Mouse (Mus musculus) heart, embryonic 14.5 days (tissue): Measurements from ENCODE around the gene Atg7. TPM values are rescaled to one million over a fixed set of nuclear protein-coding genes. Genes with fewer than 3 reads are reported as not detected.

Source experiments
- ATAC-seq: fragments of 200-750 bp; cut with Nextera tagmentation; 2 replicates; pipeline ENCODE4 v1.8.0; 2017; ENCODE audit warnings: low read depth, moderate TSS enrichment; ENCODE audit not compliant: insufficient number of reproducible peaks, insufficient read depth, low FRiP score
- H3K27ac ChIP-seq, 2 experiments: fragments of 200-500 bp in 1 of 2; fragments of 300-500 bp in 1 of 2; sonication (generic) in 1 of 2; replicated peaks in 1 of 2; 2 replicates each; pipeline ENCODE4 v1.5.1; 2012 to 2014; ENCODE audit warnings: low read depth in 2 of 2, low read length in 2 of 2, control low read depth in 1 of 2, mild to moderate bottlenecking in 1 of 2, mixed read lengths in 1 of 2; ENCODE audit not compliant: control insufficient read depth in 1 of 2, insufficient read depth in 1 of 2
- H3K27me3 ChIP-seq: fragments of 300-500 bp; sonication (generic); 2 replicates; pipeline ENCODE4 v1.6.1; 2014; ENCODE audit warnings: mild to moderate bottlenecking, low read length, control low read depth; ENCODE audit not compliant: control insufficient read depth, insufficient read depth
- H3K36me3 ChIP-seq: fragments of 300-500 bp; sonication (generic); 2 replicates; pipeline ENCODE4 v1.6.1; 2014; ENCODE audit warnings: mild to moderate bottlenecking, control low read depth, low read length, mixed read lengths; ENCODE audit not compliant: control insufficient read depth, insufficient read depth
- H3K4me1 ChIP-seq, 2 experiments: fragments of 200-500 bp in 1 of 2; fragments of 300-500 bp in 1 of 2; sonication (generic) in 1 of 2; 2 replicates each; pipeline ENCODE4 v1.6.1; 2012 to 2014; ENCODE audit warnings: low read length in 2 of 2, control low read depth in 1 of 2, mixed read lengths in 1 of 2; ENCODE audit not compliant: control insufficient read depth in 2 of 2, insufficient read depth in 2 of 2
- H3K4me2 ChIP-seq: fragments of 300-500 bp; sonication (generic); 2 replicates; pipeline ENCODE4 v1.6.1; 2014; ENCODE audit warnings: mild to moderate bottlenecking, low read length
- H3K4me3 ChIP-seq, 2 experiments: fragments of 200-500 bp in 1 of 2; fragments of 300-500 bp in 1 of 2; sonication (generic) in 1 of 2; 2 replicates each; pipeline ENCODE4 v1.5.1; 2012 to 2014; ENCODE audit warnings: low read length in 2 of 2, mild to moderate bottlenecking in 2 of 2, control low read depth in 1 of 2, low read depth in 1 of 2, moderate library complexity in 1 of 2; ENCODE audit not compliant: control insufficient read depth in 1 of 2, insufficient read depth in 1 of 2
- H3K9ac ChIP-seq: fragments of 300-500 bp; sonication (generic); 2 replicates; pipeline ENCODE4 v1.6.1; 2014; ENCODE audit warnings: mild to moderate bottlenecking, low read length
- H3K9me3 ChIP-seq: fragments of 300-500 bp; sonication (generic); 2 replicates; pipeline ENCODE4 v1.6.1; 2016; ENCODE audit warnings: low read length, control low read depth; ENCODE audit not compliant: control insufficient read depth
- WGBS: fragments of 180-500 bp; shearing (Covaris S2); extraction: QIAGEN DNeasy Blood & Tissue Kit; methylation state at CpG from one replicate; pipeline ENCODE4 v1.1.7; 2014; 5-methylcytosine and 5-hydroxymethylcytosine counted together
- polyA plus RNA-seq: library from polyadenylated mRNA; unstranded; fragments of >200 nt; fragmentation: Nextera tagmentation; extraction: Ambion mirVana; gene quantifications from 2 replicates; pipeline ENCODE4 v1.2.1, GENCODE M21; 2014

Atg7 gene
- polyA plus RNA-seq, 1 experiment from 2014 or later: 18.1 TPM

GRCm38 (mm10) chr6:114648352-114649030, 5.6 kb downstream of the Atg7 start:
- Histone ChIP-seq H3K4me1 (peaks cover 0 to 10% of the 10 kb centered on the region in 2 experiments; a peak in 3 of 4 replicates), H3K36me3 (no peaks in the 10 kb centered on the region), H3K27me3 (no peaks in the 10 kb centered on the region), H3K4me2 (no peak overlapping the region), H3K9ac (no peak overlapping the region), H3K9me3 (no peaks in the 10 kb centered on the region), H3K4me3 (no peak overlapping the region), H3K27ac (no peak overlapping the region)
- ATAC-seq: no peak
- 78% methylated on average over 4 of the region's 4 CpGs for WGBS

GRCm38 (mm10) chr6:114652209-114652608, 9.3 kb downstream of the Atg7 start:
- peaks cover 0 to 1% of the 10 kb centered on the region in 2 experiments; a peak in 1 of 4 replicates for H3K4me1 ChIP-seq
- H3K9me3 ChIP-seq: no peaks in the 10 kb centered on the region
- H3K4me2 ChIP-seq: no peak overlapping the region
- no peak overlapping the region for H3K9ac ChIP-seq
- WGBS: 54% methylated on average over 3 of the region's 3 CpGs
- no peak overlapping the region for H3K27ac ChIP-seq
- no peak for ATAC-seq
- no peaks in the 10 kb centered on the region for H3K36me3 ChIP-seq
- H3K4me3 ChIP-seq: no peak overlapping the region
- H3K27me3 ChIP-seq: no peaks in the 10 kb centered on the region

- Histone ChIP-seq H3K4me2 (no peak overlapping the region), H3K4me1 (0 out of 4 replicates have a peak, but pooled peaks cover 0 to 3% of the 10 kb centered on the region in 2 experiments), H3K4me3 (no peak overlapping the region), H3K9me3 (no peaks in the 10 kb centered on the region), H3K36me3 (no peaks in the 10 kb centered on the region), H3K27ac (no peak overlapping the region), H3K9ac (no peak overlapping the region), H3K27me3 (no peaks in the 10 kb centered on the region)
- ATAC-seq: no peak
- 86% methylated on average over 7 of the region's 7 CpGs for whole genome bisulfite sequencing
Observed at GRCm38 (mm10) chr6:114656826-114657600, 14.1 kb downstream of the Atg7 start.

GRCm38 (mm10) chr6:114657807-114658206, 14.9 kb downstream of the Atg7 start:
- Histone ChIP-seq H3K4me1 (0 out of 4 replicates have a peak, but pooled peaks cover 0 to 3% of the 10 kb centered on the region in 2 experiments), H3K27me3 (no peaks in the 10 kb centered on the region), H3K9me3 (no peaks in the 10 kb centered on the region), H3K27ac (no peak overlapping the region), H3K36me3 (no peaks in the 10 kb centered on the region), H3K4me3 (no peak overlapping the region), H3K4me2 (no peak overlapping the region), H3K9ac (no peak overlapping the region)
- ATAC-seq: no peak
- WGBS: 73% methylated on average over 4 of the region's 4 CpGs

- ATAC-seq: no peak
Observed at GRCm38 (mm10) chr6:114659278-114659991, 16.5 kb downstream of the Atg7 start.

GRCm38 (mm10) chr6:114659992-114660800, 17.3 kb downstream of the Atg7 start:
- no peak for ATAC-seq
- H3K4me3 ChIP-seq: no peak overlapping the region
- H3K4me1 ChIP-seq: 0 out of 4 replicates have a peak, but pooled peaks cover 0 to 3% of the 10 kb centered on the region in 2 experiments
- 51% methylated on average over 5 of the region's 5 CpGs for WGBS
- H3K4me2 ChIP-seq: no peak overlapping the region
- no peaks in the 10 kb centered on the region for H3K27me3 ChIP-seq
- no peaks in the 10 kb centered on the region for H3K9me3 ChIP-seq
- H3K27ac ChIP-seq: no peak overlapping the region
- H3K36me3 ChIP-seq: no peaks in the 10 kb centered on the region
- H3K9ac ChIP-seq: no peak overlapping the region

More at GRCm38 (mm10) chr6:114659278-114659991, 16.5 kb downstream of the Atg7 start:
- no peak overlapping the region for H3K27ac ChIP-seq
- no peaks in the 10 kb centered on the region for H3K27me3 ChIP-seq
- H3K36me3 ChIP-seq: no peaks in the 10 kb centered on the region
- H3K4me1 ChIP-seq: 0 out of 4 replicates have a peak, but pooled peaks cover 0 to 3% of the 10 kb centered on the region in 2 experiments
- 43% methylated on average over 4 of the region's 4 CpGs for WGBS
- no peaks in the 10 kb centered on the region for H3K9me3 ChIP-seq
- H3K4me3 ChIP-seq: no peak overlapping the region
- no peak overlapping the region for H3K4me2 ChIP-seq
- H3K9ac ChIP-seq: no peak overlapping the region

GRCm38 (mm10) chr6:114663707-114664106, 20.8 kb downstream of the Atg7 start:
- Histone ChIP-seq H3K4me3 (no peak overlapping the region), H3K27ac (no peak overlapping the region), H3K36me3 (no peaks in the 10 kb centered on the region), H3K4me2 (no peak overlapping the region), H3K9me3 (no peaks in the 10 kb centered on the region), H3K27me3 (no peaks in the 10 kb centered on the region), H3K4me1 (0 out of 4 replicates have a peak, but pooled peaks cover 0 to 3% of the 10 kb centered on the region in 2 experiments), H3K9ac (no peak overlapping the region)
- no peak for ATAC-seq
- WGBS: 79% methylated on average over 2 of the region's 2 CpGs
